Mouse (Mus musculus) right cerebral cortex, adult 2 months (tissue): Measurements from ENCODE around the gene Mobp.

ENCODE experiments used
- DNase-seq, 2 experiments: peaks; one replicate each; pipeline ENCODE4 v3.0.0; 2021 to 2022; ENCODE audit warnings: low spot score in 2 of 2

The Mobp gene

DNA sequence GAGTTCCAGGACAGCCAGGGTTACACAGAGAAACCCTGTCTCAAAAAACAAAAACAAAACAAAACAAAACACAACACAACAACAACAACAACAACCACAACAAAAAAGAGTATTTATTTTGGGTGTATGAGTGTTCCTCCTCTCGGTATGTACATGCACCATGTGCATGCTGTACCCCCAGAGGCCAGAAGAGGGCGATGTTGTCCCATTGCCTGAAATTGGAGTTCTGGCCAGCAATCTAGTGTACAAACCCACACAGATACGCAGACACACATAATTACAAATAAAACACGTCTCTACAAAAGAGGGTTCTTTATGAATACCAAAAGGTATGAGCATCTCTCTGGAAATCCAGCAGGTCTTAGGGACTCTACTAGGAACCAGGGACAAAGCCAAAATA, 60.6 kb downstream of the Mobp start:
- peak; percentile 44 to 56 for DNase-seq

DNA sequence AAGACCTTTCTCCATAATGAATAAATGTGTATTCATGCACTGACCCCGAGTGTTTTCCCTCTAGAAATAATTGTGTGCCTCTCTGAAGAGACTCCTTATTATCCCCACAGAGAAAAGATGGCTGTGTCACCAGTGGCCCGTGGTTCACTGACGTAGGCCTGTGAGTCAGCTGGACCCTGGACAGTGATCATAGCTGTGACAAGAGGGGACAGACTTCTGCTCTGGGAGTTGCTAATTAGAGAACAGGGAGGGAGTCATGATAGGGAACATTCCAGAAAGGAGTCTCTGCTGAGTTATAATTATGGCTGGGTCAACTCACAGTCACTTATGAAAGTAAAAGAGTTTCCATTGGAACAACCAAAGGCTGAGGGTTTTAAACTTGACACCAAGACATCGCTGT, 61.4 kb downstream of the Mobp start:
- DNase-seq: no peak

DNA sequence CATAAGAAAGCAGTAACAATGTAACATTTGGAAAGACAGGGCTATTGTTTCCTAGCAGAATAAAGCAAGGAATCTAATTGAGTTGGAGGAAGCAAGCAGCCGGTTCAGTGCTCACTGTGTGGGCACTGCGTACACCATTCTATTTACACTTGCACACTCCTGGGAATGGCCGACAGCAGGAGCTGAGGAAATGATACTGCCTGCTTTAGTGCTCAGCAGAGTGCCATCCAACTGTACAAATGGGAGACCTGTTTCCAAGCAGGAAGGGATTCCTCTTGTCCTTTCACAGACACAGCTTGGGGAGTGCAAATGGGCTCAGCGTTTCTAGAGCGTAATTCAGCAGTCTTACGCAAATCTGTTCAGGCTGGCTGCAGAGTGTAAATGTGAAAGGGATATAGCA, 63.4 kb downstream of the Mobp start:
- DNase-seq: peak in 1 of 2 experiments; percentile 46

DNA sequence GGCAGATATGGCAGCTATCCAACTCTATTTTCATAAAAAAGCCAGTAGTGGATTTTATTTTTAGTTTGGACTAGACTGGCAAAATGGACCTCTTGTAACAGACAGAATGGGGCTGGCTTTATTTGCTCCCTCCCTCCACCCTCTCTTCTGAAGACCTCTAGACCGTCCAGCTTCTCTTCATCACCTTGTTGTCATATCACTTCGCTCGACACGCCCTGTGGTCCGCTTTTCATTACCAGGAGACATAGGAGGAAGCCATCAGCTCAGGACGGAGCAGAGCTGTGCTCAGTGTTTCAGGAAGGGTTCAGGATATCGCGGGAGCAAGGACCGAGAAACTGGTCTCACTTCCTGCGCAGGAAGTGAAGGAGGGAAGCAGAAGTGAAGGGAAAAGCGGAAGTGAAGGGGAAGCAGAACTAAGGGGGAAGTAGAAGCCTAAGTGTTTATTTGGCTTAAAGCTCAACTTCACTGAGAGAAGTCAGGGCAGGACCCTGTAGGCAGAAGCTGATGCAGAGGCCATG, 65.5 kb downstream of the Mobp start:
- no peak for DNase-seq

- DNase-seq: no peak
Observed at GRCm38 (mm10) chr9:120219411-120219810, 69.9 kb downstream of the Mobp start.
